Mouse (Mus musculus) hindbrain, embryonic 11.5 days (tissue): ENCODE results near the gene Hs3st2. TPM values are rescaled to one million over a fixed set of nuclear protein-coding genes. Genes with fewer than 3 reads are reported as not detected.

Experiments used
- ATAC-seq: fragments of 200-750 bp; cut with Nextera tagmentation; 2 replicates; pipeline ENCODE4 v1.8.0; 2017; ENCODE audit warnings: mild to moderate bottlenecking, moderate TSS enrichment, moderate library complexity; ENCODE audit not compliant: low FRiP score
- DNase-seq: peaks from one replicate; pipeline ENCODE4 v3.0.0-alpha.2; 2015; ENCODE audit warnings: low spot score
- H3K27ac ChIP-seq: fragments of 300-500 bp; sonication (generic); 2 replicates; pipeline ENCODE4 v1.5.1; 2014; ENCODE audit warnings: mild to moderate bottlenecking, low read depth, low read length
- H3K27me3 ChIP-seq: fragments of 300-500 bp; sonication (generic); 2 replicates; pipeline ENCODE4 v1.6.1; 2014; ENCODE audit warnings: mild to moderate bottlenecking, low read length, moderate library complexity, mixed read lengths; ENCODE audit not compliant: control insufficient read depth, insufficient read depth
- H3K36me3 ChIP-seq: fragments of 300-500 bp; sonication (generic); 2 replicates; pipeline ENCODE4 v1.6.1; 2014; ENCODE audit warnings: mild to moderate bottlenecking, low read length, moderate library complexity, mixed read lengths; ENCODE audit not compliant: control insufficient read depth, insufficient read depth
- H3K4me1 ChIP-seq: fragments of 300-500 bp; sonication (generic); replicated peaks from 2 replicates; pipeline ENCODE4 v1.6.1; 2014; ENCODE audit warnings: low read length, mixed read lengths; ENCODE audit not compliant: control insufficient read depth, insufficient read depth
- H3K4me2 ChIP-seq: fragments of 300-500 bp; sonication (generic); replicated peaks from 2 replicates; pipeline ENCODE4 v1.6.1; 2014; ENCODE audit warnings: mild to moderate bottlenecking, low read depth, low read length
- H3K4me3 ChIP-seq: fragments of 300-500 bp; sonication (generic); 2 replicates; pipeline ENCODE4 v1.5.1; 2014; ENCODE audit warnings: low read depth, low read length
- H3K9ac ChIP-seq: fragments of 300-500 bp; sonication (generic); 2 replicates; pipeline ENCODE4 v1.6.1; 2014; ENCODE audit warnings: low read depth, low read length
- H3K9me3 ChIP-seq: fragments of 300-500 bp; sonication (generic); 2 replicates; pipeline ENCODE4 v1.6.1; 2016; ENCODE audit warnings: low read length; ENCODE audit not compliant: control insufficient read depth
- WGBS: fragments of 180-500 bp; shearing (Covaris S2); extraction: QIAGEN DNeasy Blood & Tissue Kit; methylation state at CpG from one replicate; pipeline ENCODE4 v1.1.7; 2014; 5-methylcytosine and 5-hydroxymethylcytosine counted together
- polyA plus RNA-seq: library from polyadenylated mRNA; unstranded; fragments of >200 nt; fragmentation: Nextera tagmentation; extraction: Ambion mirVana; gene quantifications from 2 replicates; pipeline ENCODE4 v1.2.1, GENCODE M21; 2014

Gene Hs3st2
- polyA plus RNA-seq, 1 experiment from 2014 or later = 2.1 TPM

- no peaks in the 10 kb centered on the region for H3K9me3 ChIP-seq
- no peak for DNase-seq
- 90% methylated on average over 4 of the region's 4 CpGs for WGBS
- H3K9ac ChIP-seq = no peak overlapping the region
- no peak overlapping the region for H3K4me2 ChIP-seq
- H3K4me3 ChIP-seq = no peak overlapping the region
- H3K4me1 ChIP-seq = no peaks in the 10 kb centered on the region
- H3K27me3 ChIP-seq = no peaks in the 10 kb centered on the region
- ATAC-seq = no peak
- no peaks in the 10 kb centered on the region for H3K36me3 ChIP-seq
- H3K27ac ChIP-seq = no peak overlapping the region
Observed at GRCm38 (mm10) chr7:121446281-121446680, 54.6 kb downstream of the Hs3st2 start.

GRCm38 (mm10) chr7:121450951-121451843, 59.5 kb downstream of the Hs3st2 start:
- WGBS = 60% methylated on average over 13 of the region's 13 CpGs
- ATAC-seq (no peak), DNase-seq (peak; percentile 18)
- Histone ChIP-seq H3K36me3 (no peaks in the 10 kb centered on the region), H3K9ac (no peak overlapping the region), H3K27ac (no peak overlapping the region), H3K9me3 (no peaks in the 10 kb centered on the region), H3K4me3 (no peak overlapping the region), H3K4me1 (no peaks in the 10 kb centered on the region), H3K4me2 (no peak overlapping the region), H3K27me3 (no peaks in the 10 kb centered on the region)

GRCm38 (mm10) chr7:121456716-121457115, 65.1 kb downstream of the Hs3st2 start:
- ATAC-seq = no peak
- no peak for DNase-seq
- no peaks in the 10 kb centered on the region for H3K27me3 ChIP-seq
- WGBS = 75% methylated on average over 1 of the region's 1 CpGs
- H3K36me3 ChIP-seq = no peaks in the 10 kb centered on the region
- no peak overlapping the region for H3K4me2 ChIP-seq
- H3K4me1 ChIP-seq = no peaks in the 10 kb centered on the region
- no peaks in the 10 kb centered on the region for H3K9me3 ChIP-seq
- no peak overlapping the region for H3K9ac ChIP-seq
- H3K4me3 ChIP-seq = no peak overlapping the region
- no peak overlapping the region for H3K27ac ChIP-seq

- DNase-seq = no peak
- H3K9ac ChIP-seq = no peak overlapping the region
- no peaks in the 10 kb centered on the region for H3K27me3 ChIP-seq
- ATAC-seq = no peak
- H3K4me2 ChIP-seq = no peak overlapping the region
- no peak overlapping the region for H3K4me3 ChIP-seq
- no peaks in the 10 kb centered on the region for H3K36me3 ChIP-seq
- WGBS = 56% methylated on average over 3 of the region's 3 CpGs
- no peaks in the 10 kb centered on the region for H3K4me1 ChIP-seq
- no peak overlapping the region for H3K27ac ChIP-seq
- no peaks in the 10 kb centered on the region for H3K9me3 ChIP-seq
Observed at GRCm38 (mm10) chr7:121458075-121458474, 66.4 kb downstream of the Hs3st2 start.

GRCm38 (mm10) chr7:121460626-121461025, 69.0 kb downstream of the Hs3st2 start:
- no peaks in the 10 kb centered on the region for H3K27me3 ChIP-seq
- H3K4me3 ChIP-seq = no peak overlapping the region
- ATAC-seq (no peak), DNase-seq (no peak)
- H3K9ac ChIP-seq = no peak overlapping the region
- 83% methylated on average over 6 of the region's 6 CpGs for WGBS
- no peaks in the 10 kb centered on the region for H3K36me3 ChIP-seq
- H3K9me3 ChIP-seq = no peaks in the 10 kb centered on the region
- no peak overlapping the region for H3K27ac ChIP-seq
- no peaks in the 10 kb centered on the region for H3K4me1 ChIP-seq
- H3K4me2 ChIP-seq = no peak overlapping the region

- 90% methylated on average over 5 of the region's 5 CpGs for WGBS
- Histone ChIP-seq H3K4me2 (no peak overlapping the region), H3K4me1 (no peaks in the 10 kb centered on the region), H3K9ac (no peak overlapping the region), H3K36me3 (no peaks in the 10 kb centered on the region), H3K4me3 (no peak overlapping the region), H3K27ac (no peak overlapping the region), H3K27me3 (no peaks in the 10 kb centered on the region), H3K9me3 (no peaks in the 10 kb centered on the region)
- ATAC-seq (no peak), DNase-seq (no peak)
Observed at GRCm38 (mm10) chr7:121464441-121464840, 72.8 kb downstream of the Hs3st2 start.

- no peaks in the 10 kb centered on the region for H3K9me3 ChIP-seq
- H3K27me3 ChIP-seq = no peaks in the 10 kb centered on the region
- H3K9ac ChIP-seq = no peak overlapping the region
- no peaks in the 10 kb centered on the region for H3K36me3 ChIP-seq
- ATAC-seq (no peak), DNase-seq (no peak)
- 91% methylated on average over 1 of the region's 1 CpGs for WGBS
- no peak overlapping the region for H3K4me3 ChIP-seq
- H3K4me2 ChIP-seq = no peak overlapping the region
- H3K27ac ChIP-seq = no peak overlapping the region
- H3K4me1 ChIP-seq = no peaks in the 10 kb centered on the region
Observed at GRCm38 (mm10) chr7:121465111-121465510, 73.5 kb downstream of the Hs3st2 start.

- H3K27me3 ChIP-seq = no peaks in the 10 kb centered on the region
- DNase-seq (no peak), ATAC-seq (no peak)
- H3K4me3 ChIP-seq = no peak overlapping the region
- WGBS = 77% methylated on average over 5 of the region's 5 CpGs
- H3K4me1 ChIP-seq = no peaks in the 10 kb centered on the region
- H3K4me2 ChIP-seq = no peak overlapping the region
- no peak overlapping the region for H3K27ac ChIP-seq
- no peaks in the 10 kb centered on the region for H3K9me3 ChIP-seq
- H3K9ac ChIP-seq = no peak overlapping the region
- no peaks in the 10 kb centered on the region for H3K36me3 ChIP-seq
Observed at GRCm38 (mm10) chr7:121466331-121466730, 74.7 kb downstream of the Hs3st2 start.

GRCm38 (mm10) chr7:121469435-121469834, 77.8 kb downstream of the Hs3st2 start:
- H3K9me3 ChIP-seq = no peaks in the 10 kb centered on the region
- DNase-seq (no peak), ATAC-seq (no peak)
- no peak overlapping the region for H3K27ac ChIP-seq
- H3K36me3 ChIP-seq = no peaks in the 10 kb centered on the region
- no peak overlapping the region for H3K9ac ChIP-seq
- no peak overlapping the region for H3K4me2 ChIP-seq
- H3K4me1 ChIP-seq = no peaks in the 10 kb centered on the region
- WGBS = 76% methylated on average over 3 of the region's 3 CpGs
- no peaks in the 10 kb centered on the region for H3K27me3 ChIP-seq
- H3K4me3 ChIP-seq = no peak overlapping the region
